Mouse (Mus musculus): ENCODE data around the gene Slc25a21.

DNA sequence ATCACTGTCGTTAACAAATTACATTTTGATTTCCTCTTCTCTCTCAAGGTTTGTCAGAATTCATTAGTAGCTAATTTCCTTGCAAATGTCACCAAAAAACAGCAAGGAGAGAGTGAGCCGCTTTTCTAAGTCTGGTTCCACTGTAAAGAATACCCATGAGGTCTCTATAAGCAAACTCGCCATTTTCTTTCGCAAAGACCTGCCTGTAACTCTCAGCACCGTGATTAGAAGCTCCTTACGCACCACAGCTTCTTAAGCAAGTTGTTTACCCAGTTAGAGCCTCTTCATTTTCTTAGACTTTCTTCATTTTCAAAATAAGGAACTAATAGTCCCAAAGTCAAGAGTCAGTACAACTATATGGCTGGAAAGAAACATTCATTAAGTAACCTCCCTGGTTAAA, 496.3 kb downstream of the Slc25a21 start:
- TF ChIP-seq CTCF (IDR thresholded peaks at IDR 0.05; ENCODE audit: extremely low read depth, insufficient read depth, low read length) (no peak), POLR2A (IDR thresholded peaks at IDR 0.05; ENCODE audit: extremely low read depth, insufficient read depth, low read length) (no peak)
